Mouse (Mus musculus) hindbrain, embryonic 14.5 days (tissue): ENCODE data around the gene Ksr1. TPM values are rescaled to one million over a fixed set of nuclear protein-coding genes. Genes with fewer than 3 reads are reported as not detected.

ENCODE experiments used
- ATAC-seq: fragments of 200-750 bp; cut with Nextera tagmentation; 2 replicates; pipeline ENCODE4 v1.8.0; 2017; ENCODE audit warnings: moderate number of reproducible peaks, mild to moderate bottlenecking, moderate TSS enrichment, moderate library complexity; ENCODE audit not compliant: low FRiP score
- DNase-seq: peaks from one replicate; pipeline ENCODE4 v3.0.0-alpha.2; 2015; ENCODE audit warnings: low spot score
- H3K27ac ChIP-seq: fragments of 300-500 bp; sonication (generic); 2 replicates; pipeline ENCODE4 v1.5.1; 2014; ENCODE audit warnings: mild to moderate bottlenecking, moderate library complexity
- H3K27me3 ChIP-seq: fragments of 300-500 bp; sonication (generic); 2 replicates; pipeline ENCODE4 v1.6.1; 2014; ENCODE audit warnings: mild to moderate bottlenecking, low read length, mixed read lengths; ENCODE audit not compliant: control insufficient read depth, insufficient read depth
- H3K36me3 ChIP-seq: fragments of 300-500 bp; sonication (generic); replicated peaks from 2 replicates; pipeline ENCODE4 v1.6.1; 2014; ENCODE audit not compliant: control insufficient read depth, insufficient read depth
- H3K4me1 ChIP-seq: fragments of 300-500 bp; sonication (generic); replicated peaks from 2 replicates; pipeline ENCODE4 v1.6.1; 2014; ENCODE audit warnings: antibody characterized with exemption, low read length, mixed read lengths; ENCODE audit not compliant: control insufficient read depth, insufficient read depth
- H3K4me2 ChIP-seq: fragments of 300-500 bp; sonication (generic); replicated peaks from 2 replicates; pipeline ENCODE4 v1.6.1; 2014; ENCODE audit warnings: mild to moderate bottlenecking, moderate library complexity
- H3K4me3 ChIP-seq: fragments of 300-500 bp; sonication (generic); replicated peaks from 2 replicates; pipeline ENCODE4 v1.5.1; 2014; ENCODE audit warnings: mild to moderate bottlenecking, low read length
- H3K9ac ChIP-seq: fragments of 300-500 bp; sonication (generic); 2 replicates; pipeline ENCODE4 v1.6.1; 2014
- H3K9me3 ChIP-seq: fragments of 300-500 bp; sonication (generic); 2 replicates; pipeline ENCODE4 v1.6.1; 2016; ENCODE audit warnings: low read length; ENCODE audit not compliant: control insufficient read depth
- WGBS: fragments of 180-500 bp; shearing (Covaris S2); extraction: QIAGEN DNeasy Blood & Tissue Kit; methylation state at CpG from one replicate; pipeline ENCODE4 v1.1.7; 2014; 5-methylcytosine and 5-hydroxymethylcytosine counted together
- polyA plus RNA-seq: library from polyadenylated mRNA; unstranded; fragments of >200 nt; fragmentation: Nextera tagmentation; extraction: Ambion mirVana; gene quantifications from 2 replicates; pipeline ENCODE4 v1.2.1, GENCODE M21; 2014

Gene Ksr1
- polyA plus RNA-seq, 1 experiment from 2014 or later, result 7.7 TPM

- ATAC-seq, result no peak
- H3K27ac ChIP-seq, result no peak overlapping the region
- no peaks in the 10 kb centered on the region for H3K4me1 ChIP-seq
- no peak overlapping the region for H3K4me3 ChIP-seq
- H3K9me3 ChIP-seq, result no peaks in the 10 kb centered on the region
- H3K36me3 ChIP-seq, result no peaks in the 10 kb centered on the region
- 42% methylated on average over 7 of the region's 7 CpGs for WGBS
- H3K4me2 ChIP-seq, result no peak overlapping the region
- H3K27me3 ChIP-seq, result no peaks in the 10 kb centered on the region
- no peak overlapping the region for H3K9ac ChIP-seq
- no peak for DNase-seq
These were observed 84.4 kb downstream of the Ksr1 start for GRCm38 (mm10) chr11:79061839-79062238.

- Histone ChIP-seq H3K4me2 (no peak overlapping the region), H3K4me3 (no peak overlapping the region), H3K9me3 (no peaks in the 10 kb centered on the region), H3K27ac (no peak overlapping the region), H3K36me3 (no peaks in the 10 kb centered on the region), H3K9ac (no peak overlapping the region), H3K27me3 (no peaks in the 10 kb centered on the region), H3K4me1 (no peaks in the 10 kb centered on the region; the same call in 1 of the 2 replicates)
- 84% methylated on average over 5 of the region's 5 CpGs for WGBS
- DNase-seq, result no peak
- ATAC-seq, result no peak
These were observed 86.4 kb downstream of the Ksr1 start for GRCm38 (mm10) chr11:79059850-79060249.

GRCm38 (mm10) chr11:79059062-79059461, 87.1 kb downstream of the Ksr1 start:
- Histone ChIP-seq H3K4me1 (no peaks in the 10 kb centered on the region; the same call in 1 of the 2 replicates), H3K27ac (no peak overlapping the region), H3K4me2 (no peak overlapping the region), H3K36me3 (no peaks in the 10 kb centered on the region), H3K9ac (no peak overlapping the region), H3K4me3 (no peak overlapping the region), H3K9me3 (no peaks in the 10 kb centered on the region), H3K27me3 (no peaks in the 10 kb centered on the region)
- ATAC-seq (no peak), DNase-seq (no peak)
- WGBS, result 90% methylated on average over 4 of the region's 4 CpGs

- WGBS, result 92% methylated on average over 6 of the region's 6 CpGs
- H3K36me3 ChIP-seq, result no peaks in the 10 kb centered on the region
- no peaks in the 10 kb centered on the region; the same call in 1 of the 2 replicates for H3K4me1 ChIP-seq
- H3K4me3 ChIP-seq, result no peak overlapping the region
- DNase-seq, result no peak
- H3K27ac ChIP-seq, result no peak overlapping the region
- no peak overlapping the region for H3K4me2 ChIP-seq
- no peaks in the 10 kb centered on the region for H3K9me3 ChIP-seq
- ATAC-seq, result no peak
- H3K27me3 ChIP-seq, result no peaks in the 10 kb centered on the region
- no peak overlapping the region for H3K9ac ChIP-seq
These were observed 87.6 kb downstream of the Ksr1 start for GRCm38 (mm10) chr11:79058610-79059009.

- DNase-seq (no peak), ATAC-seq (no peak)
- H3K9ac ChIP-seq, result no peak overlapping the region
- no peak overlapping the region; the same call in 1 of the 2 replicates for H3K27ac ChIP-seq
- no peak overlapping the region for H3K4me2 ChIP-seq
- peaks cover 4% of the 10 kb centered on the region; the same call in 1 of the 2 replicates for H3K4me1 ChIP-seq
- WGBS, result 59% methylated on average over 4 of the region's 4 CpGs
- no peaks in the 10 kb centered on the region for H3K27me3 ChIP-seq
- no peaks in the 10 kb centered on the region for H3K9me3 ChIP-seq
- no peak overlapping the region for H3K4me3 ChIP-seq
- no peaks in the 10 kb centered on the region for H3K36me3 ChIP-seq
These were observed 88.4 kb downstream of the Ksr1 start for GRCm38 (mm10) chr11:79057809-79058208.

GRCm38 (mm10) chr11:79056891-79057290, 89.3 kb downstream of the Ksr1 start:
- 43% methylated on average over 4 of the region's 4 CpGs for WGBS
- Histone ChIP-seq H3K4me1 (peaks cover 4% of the 10 kb centered on the region; the same call in 1 of the 2 replicates), H3K9me3 (no peaks in the 10 kb centered on the region)

GRCm38 (mm10) chr11:79056027-79056426, 90.2 kb downstream of the Ksr1 start:
- no peak for DNase-seq
- H3K27me3 ChIP-seq, result no peaks in the 10 kb centered on the region
- H3K4me3 ChIP-seq, result no peak overlapping the region
- WGBS, result 56% methylated on average over 2 of the region's 2 CpGs
- no peaks in the 10 kb centered on the region for H3K9me3 ChIP-seq
- H3K4me2 ChIP-seq, result no peak overlapping the region
- H3K9ac ChIP-seq, result no peak overlapping the region
- H3K27ac ChIP-seq, result no peak overlapping the region
- no peaks in the 10 kb centered on the region for H3K36me3 ChIP-seq
- peaks cover 4% of the 10 kb centered on the region; the same call in 1 of the 2 replicates for H3K4me1 ChIP-seq
- no peak for ATAC-seq

More at GRCm38 (mm10) chr11:79056891-79057290, 89.3 kb downstream of the Ksr1 start:
- Histone ChIP-seq H3K36me3 (no peaks in the 10 kb centered on the region), H3K4me2 (no peak overlapping the region), H3K4me3 (no peak overlapping the region), H3K27me3 (no peaks in the 10 kb centered on the region), H3K27ac (no peak overlapping the region), H3K9ac (no peak overlapping the region)
- DNase-seq (no peak), ATAC-seq (no peak)

- Histone ChIP-seq H3K4me3 (no peak overlapping the region), H3K9ac (no peak overlapping the region), H3K27me3 (no peaks in the 10 kb centered on the region), H3K9me3 (no peaks in the 10 kb centered on the region), H3K36me3 (no peaks in the 10 kb centered on the region), H3K27ac (no peak overlapping the region), H3K4me1 (peaks cover 4% of the 10 kb centered on the region; the same call in 1 of the 2 replicates), H3K4me2 (no peak overlapping the region)
- DNase-seq (no peak), ATAC-seq (no peak)
- WGBS, result 80% methylated on average over 8 of the region's 8 CpGs
These were observed 91.0 kb downstream of the Ksr1 start for GRCm38 (mm10) chr11:79055161-79055560.

- Histone ChIP-seq H3K4me3 (no peak overlapping the region), H3K27me3 (no peaks in the 10 kb centered on the region), H3K4me1 (peaks cover 4% of the 10 kb centered on the region; the same call in 1 of the 2 replicates), H3K9ac (no peak overlapping the region), H3K9me3 (no peaks in the 10 kb centered on the region), H3K36me3 (no peaks in the 10 kb centered on the region), H3K4me2 (no peak overlapping the region), H3K27ac (no peak overlapping the region)
- WGBS, result 74% methylated on average over 9 of the region's 9 CpGs
- no peak for ATAC-seq
- DNase-seq, result no peak
These were observed 91.8 kb downstream of the Ksr1 start for GRCm38 (mm10) chr11:79054161-79055152.
